Mouse (Mus musculus) thymus, postnatal 4 days (tissue): ENCODE data around the gene Spock1.
"Not testable (repeated sequence)": the region's sequence is repeated elsewhere in the genome, so short reads cannot be mapped to it uniquely, and the experiment has no call there.

ENCODE experiments used
- DNase-seq: peaks from one replicate; pipeline ENCODE4 v3.0.0; 2021

Gene Spock1

GRCm38 (mm10) chr13:57585131-57585530 lies 323.0 kb downstream of the Spock1 start:
- DNase-seq = no peak

DNA sequence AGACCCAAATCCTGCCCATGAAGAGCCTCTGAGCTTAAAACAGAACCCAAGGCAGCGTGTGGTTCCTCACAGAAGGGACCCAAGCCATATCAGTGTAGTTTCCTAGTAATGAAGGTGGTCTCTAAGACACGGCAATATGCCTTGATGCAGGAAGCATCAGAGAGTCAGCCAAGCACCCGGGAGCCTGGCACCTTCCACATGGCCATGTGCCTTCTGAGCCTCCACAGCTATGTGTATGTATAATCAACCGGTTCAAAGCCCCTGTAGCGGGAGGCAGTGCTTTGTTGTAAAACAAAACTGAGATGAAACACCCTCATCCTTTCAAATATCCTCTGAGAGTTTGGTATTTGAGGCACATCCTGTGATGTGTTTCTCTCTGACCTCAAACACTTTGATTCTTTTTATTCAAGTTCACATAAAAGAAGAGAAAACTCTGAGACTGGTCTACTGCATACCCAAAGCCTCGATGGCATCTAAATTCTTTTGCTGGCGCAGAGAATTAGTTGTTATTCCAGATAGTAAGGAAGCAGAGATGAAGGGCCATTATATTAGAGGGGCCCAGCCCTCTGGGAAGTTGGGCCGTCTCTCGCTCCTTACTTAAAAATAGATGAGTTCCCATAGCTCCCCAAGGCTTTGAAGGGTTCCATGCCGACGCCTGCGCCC lies 325.7 kb downstream of the Spock1 start:
- no peak for DNase-seq

- DNase-seq = no peak
These were observed 330.4 kb downstream of the Spock1 start for GRCm38 (mm10) chr13:57577541-57578244.

DNA sequence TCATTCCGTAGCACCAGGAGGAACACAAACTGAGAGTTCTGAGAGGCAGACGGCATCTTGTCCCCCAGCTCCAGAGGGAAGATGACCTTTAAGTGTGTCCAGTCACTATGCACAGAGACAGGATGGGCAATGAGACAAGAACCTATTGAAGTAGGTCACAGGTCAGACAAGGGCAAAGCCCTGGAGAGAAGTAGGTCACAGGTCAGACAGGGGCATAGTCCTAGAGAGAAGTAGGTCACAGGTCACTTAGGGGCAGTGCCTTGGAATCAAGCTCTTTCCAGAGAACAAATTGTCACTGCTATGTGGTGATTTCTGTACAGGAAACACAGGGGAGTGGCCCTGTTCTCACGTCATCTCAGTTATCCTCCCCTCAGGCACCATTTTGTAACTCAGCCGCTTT lies 334.6 kb downstream of the Spock1 start:
- DNase-seq = no peak

DNA sequence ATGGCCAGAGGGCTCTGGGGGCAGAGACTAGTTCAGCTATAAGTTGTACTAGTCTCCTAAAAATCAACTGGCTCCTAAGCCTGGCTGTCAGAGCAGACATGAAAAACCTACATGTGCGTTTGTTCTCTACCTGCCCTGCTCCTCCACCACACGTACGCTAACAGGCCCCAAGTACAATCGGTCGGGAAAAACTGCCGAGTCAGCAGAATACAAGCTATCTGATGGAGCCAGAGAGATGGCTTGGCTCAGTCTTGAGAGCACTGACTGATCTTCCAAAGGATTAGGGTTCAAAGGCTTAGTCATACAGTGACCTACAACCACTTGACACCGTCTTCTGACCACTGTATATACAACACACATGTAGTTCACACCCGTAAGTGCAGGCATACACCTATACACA lies 339.7 kb downstream of the Spock1 start:
- no peak for DNase-seq

GRCm38 (mm10) chr13:57555186-57555585 lies 352.9 kb downstream of the Spock1 start:
- no peak for DNase-seq

DNA sequence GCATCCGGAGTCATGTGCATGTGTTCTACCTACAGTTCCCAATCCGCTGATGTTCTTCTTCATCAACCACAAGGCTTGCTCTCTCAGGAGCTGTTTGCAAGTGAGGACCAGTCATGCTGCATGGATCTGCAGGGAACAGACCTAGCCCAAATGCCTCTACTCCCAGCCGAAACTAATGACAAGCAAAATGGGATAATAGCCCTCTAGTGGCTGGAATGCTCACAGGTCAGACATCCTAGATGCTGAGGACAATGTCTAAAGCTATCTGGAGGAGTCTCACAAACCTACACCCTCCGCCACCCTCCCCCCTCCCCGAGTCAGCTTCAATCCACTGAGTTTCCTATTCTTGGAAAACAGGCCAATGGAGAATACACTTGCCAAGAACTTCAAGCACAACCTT lies 358.4 kb downstream of the Spock1 start:
- DNase-seq = no peak

DNA sequence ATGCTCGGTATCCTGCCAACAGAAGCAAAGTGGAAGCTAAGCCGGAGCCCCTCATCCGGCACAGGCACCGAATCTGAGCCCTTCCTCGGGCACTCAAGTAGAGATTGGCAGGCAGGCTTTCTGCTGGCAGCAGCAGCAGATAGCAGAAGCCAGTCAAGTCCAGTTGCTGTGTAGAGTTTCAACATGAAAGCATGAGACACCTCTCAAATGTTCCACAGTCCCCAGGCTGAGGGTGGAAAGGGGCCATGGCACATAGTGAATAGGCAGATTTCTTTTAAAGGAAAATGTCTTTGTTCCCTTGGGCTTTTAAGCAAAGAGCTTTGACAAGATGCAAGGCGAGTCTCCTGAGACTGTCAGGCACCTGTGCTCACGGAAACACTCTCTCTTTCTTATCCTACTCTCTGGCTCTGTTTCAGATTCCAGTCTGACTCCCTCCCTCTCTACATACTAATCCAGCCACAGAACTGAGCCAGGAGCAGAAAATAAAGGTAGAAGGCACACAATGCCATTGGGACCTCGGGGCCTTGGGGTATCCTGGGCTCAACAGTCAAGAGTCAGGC lies 371.1 kb downstream of the Spock1 start:
- no peak for DNase-seq

DNA sequence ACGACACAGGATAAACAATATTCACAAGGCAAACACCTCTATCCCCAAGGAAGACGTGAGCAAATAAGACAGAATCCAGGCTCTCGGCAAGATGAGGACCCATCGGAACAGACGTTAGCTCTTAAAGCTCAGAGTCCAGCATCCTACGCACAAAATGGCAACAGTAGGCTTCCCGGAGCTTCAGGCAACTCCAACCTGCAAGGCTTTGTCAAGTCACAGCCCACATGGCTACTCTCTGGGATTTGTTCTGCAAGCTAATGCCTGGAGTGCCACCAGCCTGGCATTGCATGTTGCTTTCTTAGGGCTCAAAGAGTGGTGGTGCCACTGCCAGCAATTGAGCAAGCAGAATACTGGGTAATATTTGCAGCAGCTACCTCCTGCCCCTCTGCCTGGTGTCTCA lies 373.8 kb downstream of the Spock1 start:
- no peak for DNase-seq

- no peak for DNase-seq
These were observed 382.2 kb downstream of the Spock1 start for GRCm38 (mm10) chr13:57525946-57526345.

- no peak for DNase-seq
These were observed 383.6 kb downstream of the Spock1 start for GRCm38 (mm10) chr13:57524546-57524945.

DNA sequence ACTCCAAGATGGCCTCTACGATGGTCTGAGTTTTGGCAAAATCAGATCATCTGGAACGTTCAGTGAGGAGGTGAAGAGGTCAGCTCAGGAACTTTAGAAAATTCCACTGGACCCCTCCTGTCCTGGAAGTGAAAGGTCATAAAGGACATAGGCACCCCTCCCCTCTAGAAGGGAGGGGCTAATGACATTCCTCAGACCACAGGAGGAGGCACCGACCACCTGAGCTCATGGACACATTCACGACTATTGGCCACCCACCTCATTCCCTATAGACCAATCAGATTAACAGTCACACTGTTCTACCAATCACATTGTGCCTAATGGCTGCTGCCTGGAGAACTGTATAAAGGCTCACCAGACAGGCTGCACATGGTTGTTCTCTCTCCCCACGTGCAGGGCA lies 384.8 kb downstream of the Spock1 start:
- no peak for DNase-seq

DNA sequence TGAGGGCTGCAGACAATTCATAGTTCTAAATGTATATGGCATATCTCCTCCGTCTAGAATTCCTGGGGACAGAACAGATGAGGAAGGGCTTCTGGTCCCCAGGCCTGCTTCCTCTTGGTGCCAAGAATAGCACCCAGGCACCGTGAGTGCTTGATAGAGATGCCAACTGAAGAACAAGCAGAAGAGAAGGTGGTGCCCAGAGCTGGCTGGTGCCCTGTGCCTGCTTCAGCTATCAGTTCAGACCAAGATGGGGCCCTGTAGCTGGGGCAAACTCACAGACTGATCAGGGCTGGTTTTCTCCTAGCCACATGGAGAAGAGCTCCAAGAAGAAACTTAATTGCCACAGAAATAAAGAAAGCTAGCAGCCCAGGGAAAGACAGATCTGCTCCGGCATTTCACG lies 385.8 kb downstream of the Spock1 start:
- DNase-seq = no peak

DNA sequence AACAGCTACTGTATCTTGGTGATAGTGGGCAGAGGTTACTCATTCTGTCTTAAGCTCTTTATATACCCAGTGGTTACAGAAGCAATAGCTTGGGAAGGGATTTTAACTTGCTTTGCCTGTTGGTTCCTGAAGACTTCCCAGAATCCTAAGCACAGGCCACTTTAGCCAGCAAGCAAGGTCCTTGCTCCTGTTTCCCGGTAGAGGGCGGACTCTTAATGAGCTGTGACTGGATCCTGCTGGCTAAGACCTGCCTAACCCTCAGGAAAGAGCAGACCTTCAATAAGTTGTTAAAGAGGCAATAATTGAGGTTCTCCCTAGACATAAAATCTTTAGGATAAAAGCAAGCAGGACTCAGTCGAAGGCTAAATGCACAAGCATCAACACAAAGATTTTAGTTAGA lies 387.0 kb downstream of the Spock1 start:
- no peak for DNase-seq

DNA sequence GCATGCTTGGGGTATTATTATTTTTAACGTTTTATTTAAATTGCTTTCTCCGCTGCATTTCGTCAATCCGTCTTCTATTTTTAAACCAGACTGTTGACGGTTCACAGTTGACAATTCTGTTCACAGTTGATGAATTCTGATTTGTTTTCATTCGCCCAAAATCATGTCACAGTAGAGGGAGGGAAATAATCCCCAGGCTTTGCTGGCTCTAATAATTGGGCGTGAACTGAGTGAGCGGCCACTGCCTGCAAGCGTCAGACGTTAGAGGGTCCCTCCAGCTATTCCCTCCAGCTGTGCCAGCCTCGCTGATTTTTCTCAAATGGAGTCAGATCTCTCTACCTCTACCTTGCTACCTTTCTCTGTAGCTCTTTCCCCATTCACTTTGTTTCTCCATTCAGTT lies 388.3 kb downstream of the Spock1 start:
- no peak for DNase-seq

GRCm38 (mm10) chr13:57515737-57516136 lies 392.4 kb downstream of the Spock1 start:
- DNase-seq = no peak

DNA sequence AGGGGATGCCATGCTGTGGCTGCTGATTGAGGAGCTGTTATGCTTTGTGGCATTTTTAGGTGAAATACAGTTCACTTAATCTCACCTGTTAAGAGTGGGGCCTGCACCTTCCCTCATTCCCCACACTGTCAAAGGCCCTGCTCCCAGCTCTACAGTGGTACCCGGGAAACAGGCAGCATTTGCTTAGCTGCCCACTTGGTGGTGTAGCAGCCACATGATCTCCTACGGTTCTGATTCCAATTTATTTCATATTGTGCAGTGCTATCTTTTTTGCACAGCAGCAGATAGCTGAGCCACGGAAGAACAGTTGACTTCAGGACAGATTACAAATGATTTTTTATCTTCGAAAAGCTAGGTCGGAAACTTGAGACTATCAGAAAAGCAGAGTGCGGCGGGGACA lies 406.6 kb downstream of the Spock1 start:
- DNase-seq = no peak

- no peak for DNase-seq
These were observed 411.4 kb downstream of the Spock1 start for GRCm38 (mm10) chr13:57496778-57497177.

DNA sequence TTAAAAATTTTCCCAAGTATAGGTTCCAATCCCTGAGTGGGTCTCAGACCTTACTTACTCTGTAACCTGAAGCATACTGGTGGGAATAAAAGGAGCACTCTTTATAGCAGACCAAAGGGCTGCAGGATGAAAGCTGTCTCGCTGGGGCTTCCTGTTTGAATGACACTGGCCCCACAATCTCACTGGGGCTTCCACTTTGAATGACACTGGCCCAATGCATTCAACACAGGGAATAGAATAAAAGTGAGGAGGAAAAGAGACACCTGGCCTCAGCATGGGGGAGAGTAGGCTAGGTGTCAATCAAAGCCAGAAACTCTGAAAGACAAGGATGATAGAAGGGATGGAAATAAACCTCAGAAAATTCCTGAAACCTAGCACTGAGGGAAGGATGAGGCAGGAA lies 413.3 kb downstream of the Spock1 start:
- DNase-seq = no peak

- DNase-seq = no peak
These were observed 419.2 kb downstream of the Spock1 start for GRCm38 (mm10) chr13:57488926-57489325.

DNA sequence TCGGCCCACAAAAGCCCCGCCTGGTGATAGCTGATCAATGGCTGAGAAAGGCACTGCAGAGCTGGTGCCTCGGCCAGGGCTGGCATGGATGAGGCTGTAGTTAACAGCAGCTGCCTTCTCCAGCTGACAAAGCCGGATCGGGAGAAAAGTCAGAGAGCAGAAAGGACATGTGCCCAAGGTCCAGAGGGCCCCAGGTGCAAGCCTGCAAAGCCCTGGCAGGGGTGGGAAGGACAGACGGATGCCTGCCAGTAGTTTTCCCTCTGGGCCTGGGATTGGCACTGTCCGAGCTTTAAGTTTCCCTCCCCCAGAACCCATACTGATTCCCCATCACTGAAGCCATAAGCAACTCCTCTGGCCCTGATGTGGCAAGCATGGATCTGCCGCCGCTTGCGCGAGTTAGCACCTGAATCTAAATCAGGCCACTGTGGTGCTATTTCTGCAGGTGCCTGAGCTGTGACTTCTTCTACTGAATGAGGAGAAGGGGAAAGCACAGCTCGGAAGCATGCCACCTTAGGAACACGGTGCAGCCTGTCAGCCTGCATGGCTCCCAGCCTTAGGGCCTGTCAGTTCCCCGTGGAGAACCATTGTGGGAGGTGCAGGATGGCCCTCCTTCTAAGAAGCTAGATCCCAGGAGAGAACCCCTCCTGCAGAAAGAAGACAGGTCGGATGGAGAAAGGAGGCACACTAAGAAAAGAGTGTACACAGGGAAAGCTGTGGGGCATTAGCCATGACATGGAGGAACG lies 423.5 kb downstream of the Spock1 start:
- DNase-seq = no peak

- DNase-seq = peak; percentile 7
These were observed 431.4 kb downstream of the Spock1 start for GRCm38 (mm10) chr13:57476700-57477099.

- DNase-seq = no peak
These were observed 434.1 kb downstream of the Spock1 start for GRCm38 (mm10) chr13:57474068-57474467.

- DNase-seq = not testable (repeated sequence)
These were observed 437.2 kb downstream of the Spock1 start for GRCm38 (mm10) chr13:57470922-57471321.
